Mouse (Mus musculus) brain, embryonic 14.5 days (tissue): ENCODE results near the gene Scgb3a1.

Experiments used
- CTCF ChIP-seq: fragments of 200-500 bp; IDR thresholded peaks from 2 replicates; pipeline ENCODE4 v1.5.1; 2012; ENCODE audit warnings: inconsistent platforms, mild to moderate bottlenecking, moderate library complexity, borderline replicate concordance; ENCODE audit not compliant: insufficient read depth, insufficient read length; ENCODE audit errors: extremely low read depth
- POLR2A ChIP-seq: fragments of 200-500 bp; IDR thresholded peaks from 2 replicates; pipeline ENCODE4 v1.6.1; 2012; ENCODE audit warnings: mild to moderate bottlenecking, inconsistent platforms, borderline replicate concordance; ENCODE audit not compliant: poor library complexity, insufficient read depth, insufficient read length, severe bottlenecking; ENCODE audit errors: extremely low read depth

- TF ChIP-seq CTCF (peak; percentile 4; the same call in 1 of the 2 replicates), POLR2A (no peak)
These were observed 10.0 kb downstream of the Scgb3a1 start for GRCm38 (mm10) chr11:49673433-49673832.
